Mouse (Mus musculus): ENCODE data around the gene Mvk.

GRCm38 (mm10) chr5:114490241-114490640, 46.2 kb downstream of the Mvk start:
- TF ChIP-seq CTCF (IDR thresholded peaks at IDR 0.05; ENCODE audit: borderline replicate concordance, insufficient read depth, low read depth, low read length) (no peak), POLR2A (IDR thresholded peaks at IDR 0.05; ENCODE audit: borderline replicate concordance, insufficient read depth, low read length) (no peak)
